Mouse (Mus musculus) embryonic facial prominence, embryonic 12.5 days (tissue): Measurements from ENCODE around the gene Rps6ka5. TPM values are rescaled to one million over a fixed set of nuclear protein-coding genes. Genes with fewer than 3 reads are reported as not detected.

Source experiments
- ATAC-seq: fragments of 200-750 bp; cut with Nextera tagmentation; 2 replicates; pipeline ENCODE4 v1.8.0; 2017; ENCODE audit not compliant: insufficient number of reproducible peaks, insufficient read depth, low FRiP score, low TSS enrichment
- H3K27ac ChIP-seq: fragments of 300-500 bp; sonication (generic); 2 replicates; pipeline ENCODE4 v1.5.1; 2016; ENCODE audit warnings: mild to moderate bottlenecking
- H3K27me3 ChIP-seq: fragments of 300-500 bp; sonication (generic); 2 replicates; pipeline ENCODE4 v1.6.1; 2016; ENCODE audit warnings: mild to moderate bottlenecking, moderate library complexity
- H3K36me3 ChIP-seq: fragments of 300-500 bp; sonication (generic); 2 replicates; pipeline ENCODE4 v1.6.1; 2016; ENCODE audit warnings: mild to moderate bottlenecking
- H3K4me1 ChIP-seq: fragments of 300-500 bp; sonication (generic); 2 replicates; pipeline ENCODE4 v1.6.1; 2016
- H3K4me2 ChIP-seq: fragments of 300-500 bp; sonication (generic); replicated peaks from 2 replicates; pipeline ENCODE4 v1.6.1; 2016; ENCODE audit warnings: mild to moderate bottlenecking, moderate library complexity
- H3K4me3 ChIP-seq: fragments of 300-500 bp; sonication (generic); 2 replicates; pipeline ENCODE4 v1.5.1; 2016; ENCODE audit warnings: mild to moderate bottlenecking
- H3K9ac ChIP-seq: fragments of 300-500 bp; sonication (generic); 2 replicates; pipeline ENCODE4 v1.6.1; 2016; ENCODE audit warnings: mild to moderate bottlenecking, moderate library complexity
- H3K9me3 ChIP-seq: fragments of 300-500 bp; sonication (generic); 2 replicates; pipeline ENCODE4 v1.6.1; 2016; ENCODE audit warnings: mild to moderate bottlenecking, moderate library complexity
- WGBS: fragments of 180-500 bp; shearing (Covaris S2); methylation state at CpG from one replicate; pipeline ENCODE4 v1.1.7; 2016; 5-methylcytosine and 5-hydroxymethylcytosine counted together
- polyA plus RNA-seq: library from polyadenylated mRNA; unstranded; fragments of >200 nt; fragmentation: Nextera tagmentation; extraction: Ambion mirVana; gene quantifications from 2 replicates; pipeline ENCODE4 v1.2.1, GENCODE M21; 2016

Gene Rps6ka5
- polyA plus RNA-seq, 1 experiment from 2014 or later: 7.2 TPM

DNA sequence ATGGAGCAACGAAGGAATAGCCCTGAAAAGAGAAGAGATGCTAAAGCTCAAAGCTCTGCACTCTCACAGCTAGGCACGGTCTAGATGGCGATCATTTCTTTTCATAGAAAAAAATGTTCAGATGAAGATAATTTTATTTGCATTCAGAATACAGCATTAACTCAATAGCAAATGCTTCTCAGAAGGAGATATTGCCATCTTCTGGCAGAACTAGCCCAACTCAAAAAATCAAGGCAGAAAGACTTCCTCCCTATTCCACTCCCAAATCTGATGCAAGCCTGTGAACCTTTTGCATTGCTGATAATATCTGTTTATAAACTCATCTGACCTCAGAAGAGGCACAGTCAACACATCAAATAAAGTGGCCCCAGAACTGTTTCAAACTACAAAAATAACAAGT lies 151.0 kb downstream of the Rps6ka5 start:
- H3K4me3 ChIP-seq: no peak overlapping the region
- H3K27me3 ChIP-seq: no peaks in the 10 kb centered on the region
- no peaks in the 10 kb centered on the region for H3K9me3 ChIP-seq
- ATAC-seq: no peak
- 0 out of 2 replicates have a peak, but pooled peaks cover 7% of the 10 kb centered on the region for H3K36me3 ChIP-seq
- no peaks in the 10 kb centered on the region for H3K4me1 ChIP-seq
- no peak overlapping the region for H3K9ac ChIP-seq
- no peak overlapping the region for H3K4me2 ChIP-seq
- 89% methylated on average over 3 of the region's 3 CpGs for WGBS
- H3K27ac ChIP-seq: no peak overlapping the region

DNA sequence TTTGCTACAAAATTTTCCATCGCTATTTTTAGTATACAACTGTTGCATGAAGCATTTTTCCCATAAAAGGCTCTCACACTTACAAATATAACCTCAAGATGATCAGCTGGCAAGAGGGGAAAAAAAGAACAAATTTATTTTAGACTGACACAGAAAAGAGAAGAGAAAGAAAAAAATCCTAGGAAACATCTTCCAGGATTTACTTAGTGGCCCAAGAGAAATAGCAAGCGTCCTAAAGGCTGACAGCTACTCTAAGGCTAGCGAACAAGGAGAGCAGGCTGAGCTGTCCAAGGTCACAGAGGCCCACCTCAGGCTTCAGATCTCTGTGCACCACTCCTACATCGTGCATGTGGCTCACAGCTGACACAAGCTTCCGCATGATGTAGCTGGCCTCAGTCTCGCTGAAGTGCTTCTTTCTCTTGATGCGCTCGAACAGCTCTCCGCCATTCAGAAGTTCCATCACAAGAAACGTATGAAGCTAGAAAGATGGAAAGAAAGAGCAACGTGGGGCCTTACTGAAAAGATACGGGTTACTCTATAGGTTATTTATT lies 156.2 kb downstream of the Rps6ka5 start:
- H3K36me3 ChIP-seq: 0 out of 2 replicates have a peak, but pooled peaks cover 7% of the 10 kb centered on the region
- H3K9me3 ChIP-seq: no peaks in the 10 kb centered on the region
- H3K27ac ChIP-seq: no peak overlapping the region
- ATAC-seq: no peak
- no peaks in the 10 kb centered on the region for H3K4me1 ChIP-seq
- no peak overlapping the region for H3K9ac ChIP-seq
- H3K4me2 ChIP-seq: no peak overlapping the region
- no peak overlapping the region for H3K4me3 ChIP-seq
- 83% methylated on average over 12 of the region's 12 CpGs for WGBS
- no peaks in the 10 kb centered on the region for H3K27me3 ChIP-seq

- H3K4me3 ChIP-seq: no peak overlapping the region
- no peak for ATAC-seq
- no peaks in the 10 kb centered on the region for H3K4me1 ChIP-seq
- H3K36me3 ChIP-seq: 0 out of 2 replicates have a peak, but pooled peaks cover 2% of the 10 kb centered on the region
- no peak overlapping the region for H3K9ac ChIP-seq
- 86% methylated on average over 7 of the region's 7 CpGs for WGBS
- H3K4me2 ChIP-seq: no peak overlapping the region
- H3K27me3 ChIP-seq: no peaks in the 10 kb centered on the region
- H3K27ac ChIP-seq: no peak overlapping the region
- H3K9me3 ChIP-seq: no peaks in the 10 kb centered on the region
Observed at GRCm38 (mm10) chr12:100568831-100569230, 158.0 kb downstream of the Rps6ka5 start.

- Histone ChIP-seq H3K4me3 (no peak overlapping the region), H3K27me3 (no peaks in the 10 kb centered on the region), H3K9me3 (no peaks in the 10 kb centered on the region), H3K4me1 (no peaks in the 10 kb centered on the region), H3K27ac (no peak overlapping the region), H3K36me3 (no peaks in the 10 kb centered on the region), H3K4me2 (no peak overlapping the region), H3K9ac (no peak overlapping the region)
- no peak for ATAC-seq
- WGBS: 79% methylated on average over 6 of the region's 6 CpGs
Observed at GRCm38 (mm10) chr12:100568105-100568504, 158.7 kb downstream of the Rps6ka5 start.

DNA sequence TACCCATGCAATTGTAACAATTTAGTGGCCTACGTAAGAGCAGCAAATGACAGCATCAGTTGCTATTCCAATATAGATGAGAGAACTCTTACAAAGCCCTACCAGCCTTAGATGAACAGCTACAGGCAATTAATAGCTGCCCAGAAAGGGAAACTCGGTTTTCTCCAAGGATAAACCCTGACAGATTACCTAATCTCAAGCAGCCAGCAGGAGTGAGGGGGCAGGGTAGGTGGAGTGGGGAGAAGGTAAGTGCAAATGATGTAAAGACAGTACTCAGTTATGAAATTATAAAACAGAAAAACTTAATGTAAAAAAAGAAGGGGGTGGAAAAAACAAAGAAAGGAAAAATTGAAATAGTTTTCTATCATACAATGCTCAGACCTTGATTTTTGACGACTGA lies 159.2 kb downstream of the Rps6ka5 start:
- 72% methylated on average over 3 of the region's 3 CpGs for WGBS
- no peak for ATAC-seq
- Histone ChIP-seq H3K27ac (no peak overlapping the region), H3K4me1 (no peaks in the 10 kb centered on the region), H3K9me3 (no peaks in the 10 kb centered on the region), H3K4me3 (no peak overlapping the region), H3K9ac (no peak overlapping the region), H3K36me3 (no peaks in the 10 kb centered on the region), H3K27me3 (no peaks in the 10 kb centered on the region), H3K4me2 (no peak overlapping the region)

- H3K9ac ChIP-seq: no peak overlapping the region
- 82% methylated on average over 6 of the region's 6 CpGs for WGBS
- no peaks in the 10 kb centered on the region for H3K4me1 ChIP-seq
- H3K4me3 ChIP-seq: no peak overlapping the region
- ATAC-seq: no peak
- H3K4me2 ChIP-seq: no peak overlapping the region
- H3K27ac ChIP-seq: no peak overlapping the region
- 0 out of 2 replicates have a peak, but pooled peaks cover 5% of the 10 kb centered on the region for H3K36me3 ChIP-seq
- no peaks in the 10 kb centered on the region for H3K27me3 ChIP-seq
- H3K9me3 ChIP-seq: no peaks in the 10 kb centered on the region
Observed at GRCm38 (mm10) chr12:100553675-100554074, 173.1 kb downstream of the Rps6ka5 start.

GRCm38 (mm10) chr12:100551972-100552371 lies 174.8 kb downstream of the Rps6ka5 start:
- H3K27ac ChIP-seq: no peak overlapping the region
- 0 out of 2 replicates have a peak, but pooled peaks cover 5% of the 10 kb centered on the region for H3K36me3 ChIP-seq
- no peak overlapping the region for H3K9ac ChIP-seq
- H3K4me3 ChIP-seq: no peak overlapping the region
- ATAC-seq: no peak
- no peak overlapping the region for H3K4me2 ChIP-seq
- WGBS: 92% methylated on average over 1 of the region's 1 CpGs
- no peaks in the 10 kb centered on the region for H3K4me1 ChIP-seq
- H3K9me3 ChIP-seq: no peaks in the 10 kb centered on the region
- no peaks in the 10 kb centered on the region for H3K27me3 ChIP-seq

DNA sequence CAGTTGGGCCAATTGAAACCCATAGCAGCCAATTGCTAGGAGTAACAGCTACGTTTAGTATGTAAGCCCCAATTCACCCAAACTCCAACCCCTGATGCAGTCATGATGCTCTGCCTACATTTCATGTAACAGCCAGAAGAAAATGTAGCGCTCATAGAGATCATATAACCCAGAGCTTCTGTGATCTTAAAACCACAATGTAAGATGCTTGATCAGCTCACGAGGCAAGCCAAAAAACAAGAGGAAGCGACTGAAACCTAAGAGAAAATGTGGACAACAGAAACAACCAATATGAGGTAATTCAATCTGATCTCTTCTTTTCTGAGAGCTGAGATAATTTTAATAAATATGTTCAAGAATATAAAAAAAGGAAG lies 182.6 kb downstream of the Rps6ka5 start:
- ATAC-seq: no peak
- Histone ChIP-seq H3K36me3 (no peaks in the 10 kb centered on the region), H3K4me2 (no peak overlapping the region), H3K9ac (no peak overlapping the region), H3K4me3 (no peak overlapping the region), H3K27me3 (no peaks in the 10 kb centered on the region), H3K27ac (no peak overlapping the region), H3K9me3 (no peaks in the 10 kb centered on the region), H3K4me1 (no peaks in the 10 kb centered on the region)
- 84% methylated on average over 4 of the region's 4 CpGs for WGBS

DNA sequence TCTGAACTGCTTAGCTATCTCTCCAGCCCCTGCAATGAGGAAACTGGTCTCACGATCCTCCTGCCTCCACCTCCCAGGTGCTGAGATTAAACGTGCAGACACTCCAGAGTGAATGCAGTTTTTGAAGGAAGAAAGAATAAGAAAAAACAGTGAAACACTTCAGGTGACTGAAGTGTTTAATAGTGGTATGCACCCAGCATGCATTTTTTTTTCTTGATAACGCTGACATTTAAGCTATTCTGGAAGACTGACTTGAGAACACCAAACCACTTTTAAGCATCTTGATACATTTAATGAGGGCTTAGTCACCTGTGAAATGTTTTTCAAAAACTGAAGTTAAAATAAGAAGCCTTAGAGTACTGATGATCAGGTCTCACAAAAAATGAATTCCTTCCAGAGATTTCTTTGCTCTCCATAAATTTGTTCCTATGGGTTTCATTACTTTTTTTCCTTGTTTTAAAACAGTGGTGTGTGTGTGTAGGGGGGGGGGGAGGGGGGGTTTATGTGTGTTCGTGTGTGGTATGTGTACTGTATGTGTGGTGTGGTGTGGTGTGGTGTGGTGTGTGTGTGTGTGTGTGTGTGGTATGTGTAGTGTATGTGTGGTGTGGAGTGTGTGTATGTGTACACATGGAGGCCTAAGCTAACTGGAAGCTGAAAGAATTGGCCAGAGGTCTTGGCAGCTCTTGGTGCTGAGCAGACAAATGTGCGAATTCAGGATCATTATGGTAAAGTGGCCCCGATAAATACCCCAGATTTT lies 183.2 kb downstream of the Rps6ka5 start:
- no peaks in the 10 kb centered on the region for H3K36me3 ChIP-seq
- WGBS: 79% methylated on average over 6 of the region's 6 CpGs
- H3K9me3 ChIP-seq: no peaks in the 10 kb centered on the region
- H3K4me1 ChIP-seq: no peaks in the 10 kb centered on the region
- no peak for ATAC-seq
- no peaks in the 10 kb centered on the region for H3K27me3 ChIP-seq
- H3K4me3 ChIP-seq: no peak overlapping the region
- no peak overlapping the region for H3K27ac ChIP-seq
- no peak overlapping the region for H3K4me2 ChIP-seq
- H3K9ac ChIP-seq: 0 out of 2 replicates have a peak overlapping the region, but pooled peaks have one; percentile 19

DNA sequence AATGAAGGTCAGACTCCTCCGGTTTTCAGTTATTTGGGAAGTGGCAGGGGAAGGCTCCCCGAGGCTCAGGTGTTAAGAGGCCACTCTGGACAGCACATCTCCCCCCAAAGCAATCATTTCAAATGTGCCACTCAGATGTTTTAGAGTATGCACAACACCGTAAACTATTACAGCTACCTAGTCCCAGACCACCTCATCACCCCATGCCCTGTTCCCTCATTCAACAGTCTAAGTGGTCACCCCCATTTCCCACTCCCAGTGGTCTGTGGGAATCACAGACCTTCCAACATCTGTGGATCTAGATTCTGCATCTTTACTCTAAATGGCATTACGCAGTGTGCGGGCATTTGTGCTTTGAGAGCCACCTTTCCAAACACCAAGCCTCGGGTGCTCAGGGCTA lies 184.3 kb downstream of the Rps6ka5 start:
- 88% methylated on average over 6 of the region's 6 CpGs for WGBS
- H3K27ac ChIP-seq: no peak overlapping the region

DNA sequence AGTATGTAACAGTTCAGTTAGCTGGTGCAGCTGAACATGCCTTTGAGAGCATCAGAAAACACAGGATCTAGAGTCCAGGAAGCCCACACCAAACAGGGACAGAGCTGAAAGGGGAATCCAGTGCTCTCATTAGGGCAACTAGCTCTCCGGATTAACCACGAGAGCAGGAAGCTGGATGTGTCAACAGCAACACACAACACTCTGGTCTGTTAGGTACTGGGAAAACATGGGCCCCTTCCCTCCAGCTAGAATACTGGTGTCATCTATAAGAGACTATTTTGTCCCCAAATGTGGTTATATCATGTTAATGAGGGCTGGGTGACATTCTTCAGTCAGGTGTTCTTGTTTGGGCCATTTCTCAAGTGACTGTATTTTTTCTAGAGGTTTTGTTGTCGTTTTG lies 184.7 kb downstream of the Rps6ka5 start:
- WGBS: 39% methylated on average over 3 of the region's 3 CpGs
- Histone ChIP-seq H3K9me3 (no peaks in the 10 kb centered on the region), H3K36me3 (no peaks in the 10 kb centered on the region)

More for the DNA sequence above, 184.3 kb downstream of the Rps6ka5 start:
- H3K4me1 ChIP-seq: no peaks in the 10 kb centered on the region
- no peaks in the 10 kb centered on the region for H3K36me3 ChIP-seq
- no peak overlapping the region for H3K4me2 ChIP-seq
- H3K4me3 ChIP-seq: no peak overlapping the region
- H3K9me3 ChIP-seq: no peaks in the 10 kb centered on the region
- H3K9ac ChIP-seq: no peak overlapping the region
- H3K27me3 ChIP-seq: no peaks in the 10 kb centered on the region
- no peak for ATAC-seq

DNA sequence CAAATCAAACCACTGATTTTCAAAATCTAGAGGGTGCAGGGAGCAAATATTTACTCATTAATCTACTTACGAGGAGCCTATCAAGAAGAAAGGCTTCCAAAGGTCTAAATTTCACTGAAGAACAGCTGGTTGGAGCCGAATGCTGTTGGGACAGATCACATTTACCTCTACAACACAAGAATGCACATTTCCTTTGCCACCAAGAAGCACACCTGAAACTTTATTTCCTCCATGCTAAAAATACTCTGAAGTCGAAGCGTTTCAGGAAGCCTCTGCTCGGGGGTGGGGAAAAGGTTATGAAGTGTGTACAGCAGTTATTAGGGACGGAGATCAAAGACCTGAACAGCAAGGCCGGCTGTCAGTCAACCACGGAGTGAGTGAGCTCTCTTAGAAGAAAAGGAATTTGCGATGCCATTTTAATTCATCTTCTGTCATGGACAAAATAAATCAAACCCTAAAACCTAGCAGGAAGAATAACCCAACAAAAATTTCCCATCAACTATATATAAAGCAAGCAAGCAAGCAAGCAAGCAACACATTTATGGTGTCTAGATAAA lies 187.5 kb downstream of the Rps6ka5 start:
- Histone ChIP-seq H3K4me3 (no peak overlapping the region), H3K9me3 (no peaks in the 10 kb centered on the region), H3K4me1 (no peaks in the 10 kb centered on the region), H3K27ac (no peak overlapping the region), H3K9ac (no peak overlapping the region), H3K4me2 (no peak overlapping the region), H3K27me3 (no peaks in the 10 kb centered on the region), H3K36me3 (no peaks in the 10 kb centered on the region)
- WGBS: 50% methylated on average over 9 of the region's 9 CpGs
- no peak for ATAC-seq

More for the DNA sequence above, 184.7 kb downstream of the Rps6ka5 start:
- no peak for ATAC-seq
- H3K27me3 ChIP-seq: no peaks in the 10 kb centered on the region
- no peak overlapping the region for H3K9ac ChIP-seq
- H3K27ac ChIP-seq: no peak overlapping the region
- H3K4me1 ChIP-seq: no peaks in the 10 kb centered on the region
- H3K4me3 ChIP-seq: no peak overlapping the region
- no peak overlapping the region for H3K4me2 ChIP-seq
